Comparison of ENCODE assay signal across 31 mouse cellular contexts in genomic region chr14:99509696-99510536, GRCm38 (mm10).
DNase-seq lines count a peak whose midpoint lies in the region; ATAC-seq and TF ChIP-seq lines count a peak whose summit lies in the region.
"Had no signal": no experiment of that assay in that cellular context is flagged by ENCODE, and none has a peak within 500 bp of the region (broad histone marks: within the 10 kb centered on the region; RNA-seq: fewer than 3 reads in every experiment).

No protein-coding gene starts in this region.

- no peak for TF ChIP-seq CTCF in E14TG2a.4 (conservative IDR thresholded peaks at IDR 0.05; ENCODE audit: low read length)

- WGBS in hindbrain, embryonic 10.5 days = 47% methylated on average over 3 of the region's 3 CpGs
- 39% methylated on average over 3 of the region's 3 CpGs for WGBS in hindbrain, embryonic 11.5 days
- WGBS in stomach, embryonic 16.5 days = 39% methylated on average over 3 of the region's 3 CpGs
- 58% methylated on average over 3 of the region's 3 CpGs for WGBS in midbrain, embryonic 14.5 days

- DNase-seq in hindbrain, embryonic 10.5 days (ENCODE audit: low spot score) = peak; percentile 4
- no peak for DNase-seq in hindbrain, embryonic 11.5 days (ENCODE audit: low spot score)
- DNase-seq in ES-CJ7 (ENCODE audit: low read depth, low spot score) = peak; percentile 91
- DNase-seq in midbrain, embryonic 14.5 days = no peak
- no peak for DNase-seq in spleen, adult 18-20 months
- DNase-seq: adrenal gland, adult 8-10 months; cerebellum, adult 8-10 months; cerebellum, postnatal 25 days; forebrain, postnatal 0 days; heart, postnatal 10 days; kidney, adult 2 months; layer of hippocampus, adult 9-11 months; liver, embryonic 13.5 days; right cerebral cortex, postnatal 25 days; thymus, adult 2 months; thymus, postnatal 4 days had no signal

- H3K4me3 ChIP-seq in hindbrain, embryonic 10.5 days = no peak overlapping the region
- no peak overlapping the region for H3K4me3 ChIP-seq in hindbrain, embryonic 11.5 days (ENCODE audit: low read depth, low read length)
- H3K4me3 ChIP-seq in E14TG2a.4 (replicated peaks; ENCODE audit: low read length) = peak overlapping the region; percentile 35
- H3K4me3 ChIP-seq in stomach, embryonic 16.5 days (replicated peaks; ENCODE audit: low read length) = no peak overlapping the region
- no peak overlapping the region for H3K4me3 ChIP-seq in midbrain, embryonic 14.5 days (replicated peaks; ENCODE audit: low read depth, low read length)
- H3K4me3 ChIP-seq: embryonic facial prominence, embryonic 13.5 days; erythroblast, embryonic 14.5 days; forebrain, embryonic 12.5 days; heart, embryonic 13.5 days; hindbrain, embryonic 12.5 days; intestine, embryonic 15.5 days; limb, embryonic 10.5 days; limb, embryonic 15.5 days; liver, embryonic 13.5 days; lung, embryonic 15.5 days; midbrain, embryonic 13.5 days; neural tube, embryonic 15.5 days had no signal

- no peaks in the 10 kb centered on the region for H3K9me3 ChIP-seq in hindbrain, embryonic 10.5 days
- no peaks in the 10 kb centered on the region for H3K9me3 ChIP-seq in hindbrain, embryonic 11.5 days (ENCODE audit: control insufficient read depth, low read length)
- H3K9me3 ChIP-seq in E14TG2a.4 (ENCODE audit: low read length) = peaks cover 26% of the 10 kb centered on the region
- H3K9me3 ChIP-seq in stomach, embryonic 16.5 days (replicated peaks; ENCODE audit: control insufficient read depth, low read length) = no peaks in the 10 kb centered on the region; the same call in 1 of the 2 replicates
- no peaks in the 10 kb centered on the region for H3K9me3 ChIP-seq in midbrain, embryonic 14.5 days (ENCODE audit: control insufficient read depth, low read length)
- H3K9me3 ChIP-seq: embryonic facial prominence, embryonic 13.5 days; forebrain, embryonic 12.5 days; heart, embryonic 13.5 days; hindbrain, embryonic 12.5 days; intestine, embryonic 15.5 days; limb, embryonic 10.5 days; limb, embryonic 15.5 days; liver, embryonic 13.5 days; lung, embryonic 15.5 days; midbrain, embryonic 13.5 days; neural tube, embryonic 15.5 days had no signal

- no peaks in the 10 kb centered on the region for H3K27me3 ChIP-seq in hindbrain, embryonic 10.5 days (ENCODE audit: insufficient read depth, poor library complexity, severe bottlenecking)
- no peaks in the 10 kb centered on the region for H3K27me3 ChIP-seq in hindbrain, embryonic 11.5 days (ENCODE audit: control insufficient read depth, insufficient read depth, low read length)
- H3K27me3 ChIP-seq in E14TG2a.4 (ENCODE audit: insufficient read depth, low read length) = no peaks in the 10 kb centered on the region
- no peaks in the 10 kb centered on the region for H3K27me3 ChIP-seq in stomach, embryonic 16.5 days (ENCODE audit: control insufficient read depth, insufficient read depth, low read length)
- H3K27me3 ChIP-seq in midbrain, embryonic 14.5 days (ENCODE audit: control insufficient read depth, insufficient read depth, low read length) = no peaks in the 10 kb centered on the region
- H3K27me3 ChIP-seq: embryonic facial prominence, embryonic 13.5 days; forebrain, embryonic 12.5 days; heart, embryonic 13.5 days; hindbrain, embryonic 12.5 days; intestine, embryonic 15.5 days; limb, embryonic 15.5 days; liver, embryonic 13.5 days; lung, embryonic 15.5 days; midbrain, embryonic 13.5 days; neural tube, embryonic 15.5 days had no signal

- no peak overlapping the region for H3K9ac ChIP-seq in hindbrain, embryonic 11.5 days (ENCODE audit: low read depth, low read length)
- H3K9ac ChIP-seq in stomach, embryonic 16.5 days (ENCODE audit: low read length) = no peak overlapping the region
- no peak overlapping the region for H3K9ac ChIP-seq in midbrain, embryonic 14.5 days (replicated peaks; ENCODE audit: low read length)
- H3K9ac ChIP-seq: embryonic facial prominence, embryonic 13.5 days; forebrain, embryonic 12.5 days; forebrain, postnatal 0 days; heart, embryonic 13.5 days; hindbrain, embryonic 12.5 days; intestine, embryonic 15.5 days; limb, embryonic 15.5 days; liver, embryonic 13.5 days; lung, embryonic 15.5 days; midbrain, embryonic 13.5 days; neural tube, embryonic 15.5 days had no signal

- H3K4me1 ChIP-seq in hindbrain, embryonic 10.5 days (replicated peaks) = 0 out of 2 replicates have a peak, but pooled peaks cover 4% of the 10 kb centered on the region
- no peaks in the 10 kb centered on the region for H3K4me1 ChIP-seq in hindbrain, embryonic 11.5 days (replicated peaks; ENCODE audit: control insufficient read depth, insufficient read depth, low read length)
- peaks cover 29% of the 10 kb centered on the region for H3K4me1 ChIP-seq in E14TG2a.4 (replicated peaks; ENCODE audit: low read depth, low read length)
- 0 out of 2 replicates have a peak, but pooled peaks cover 5% of the 10 kb centered on the region for H3K4me1 ChIP-seq in stomach, embryonic 16.5 days (ENCODE audit: control insufficient read depth, insufficient read depth, low read length)
- no peaks in the 10 kb centered on the region for H3K4me1 ChIP-seq in midbrain, embryonic 14.5 days (ENCODE audit: control insufficient read depth, insufficient read depth, low read length)
- H3K4me1 ChIP-seq: embryonic facial prominence, embryonic 13.5 days; forebrain, embryonic 12.5 days; heart, embryonic 13.5 days; hindbrain, embryonic 12.5 days; intestine, embryonic 15.5 days; limb, embryonic 10.5 days; liver, embryonic 13.5 days; lung, embryonic 15.5 days; midbrain, embryonic 13.5 days; neural tube, embryonic 15.5 days had no signal

- H3K4me2 ChIP-seq in hindbrain, embryonic 11.5 days (replicated peaks; ENCODE audit: low read depth, low read length) = no peak overlapping the region
- no peak overlapping the region for H3K4me2 ChIP-seq in stomach, embryonic 16.5 days (ENCODE audit: low read depth, low read length)
- no peak overlapping the region for H3K4me2 ChIP-seq in midbrain, embryonic 14.5 days (ENCODE audit: low read length)
- H3K4me2 ChIP-seq: embryonic facial prominence, embryonic 13.5 days; forebrain, embryonic 12.5 days; heart, embryonic 13.5 days; hindbrain, embryonic 12.5 days; intestine, embryonic 15.5 days; limb, embryonic 15.5 days; liver, embryonic 13.5 days; lung, embryonic 15.5 days; midbrain, embryonic 13.5 days; neural tube, embryonic 15.5 days had no signal

- no peak for ATAC-seq in hindbrain, embryonic 11.5 days (ENCODE audit: low FRiP score)
- ATAC-seq in stomach, embryonic 16.5 days (ENCODE audit: insufficient read depth, low FRiP score) = no peak
- ATAC-seq in midbrain, embryonic 14.5 days (ENCODE audit: low FRiP score, low TSS enrichment) = no peak
- ATAC-seq: forebrain, postnatal 0 days; hindbrain, postnatal 0 days; intestine, embryonic 15.5 days; midbrain, embryonic 13.5 days had no signal

- H3K36me3 ChIP-seq in hindbrain, embryonic 10.5 days = no peaks in the 10 kb centered on the region
- no peaks in the 10 kb centered on the region for H3K36me3 ChIP-seq in hindbrain, embryonic 11.5 days (ENCODE audit: control insufficient read depth, insufficient read depth, low read length)
- H3K36me3 ChIP-seq in E14TG2a.4 (ENCODE audit: insufficient read depth, low read length) = peaks cover 16% of the 10 kb centered on the region
- no peaks in the 10 kb centered on the region for H3K36me3 ChIP-seq in stomach, embryonic 16.5 days (ENCODE audit: control insufficient read depth, insufficient read depth, low read length)
- no peaks in the 10 kb centered on the region for H3K36me3 ChIP-seq in midbrain, embryonic 14.5 days (ENCODE audit: control insufficient read depth, insufficient read depth, low read length)
- H3K36me3 ChIP-seq: embryonic facial prominence, embryonic 13.5 days; forebrain, embryonic 12.5 days; heart, embryonic 13.5 days; hindbrain, embryonic 12.5 days; intestine, embryonic 15.5 days; limb, embryonic 10.5 days; limb, embryonic 15.5 days; liver, embryonic 13.5 days; lung, embryonic 15.5 days; midbrain, embryonic 13.5 days; neural tube, embryonic 15.5 days had no signal

- H3K27ac ChIP-seq in hindbrain, embryonic 10.5 days = 0 out of 2 replicates have a peak overlapping the region, but pooled peaks have one; percentile 12
- no peak overlapping the region for H3K27ac ChIP-seq in hindbrain, embryonic 11.5 days (ENCODE audit: low read depth, low read length)
- H3K27ac ChIP-seq in stomach, embryonic 16.5 days (ENCODE audit: low read length) = peak overlapping the region; percentile 21; the same call in 1 of the 2 replicates
- H3K27ac ChIP-seq in midbrain, embryonic 14.5 days (replicated peaks; ENCODE audit: low read depth, low read length) = no peak overlapping the region
- H3K27ac ChIP-seq: embryonic facial prominence, embryonic 13.5 days; forebrain, embryonic 12.5 days; heart, embryonic 13.5 days; hindbrain, embryonic 12.5 days; hindbrain, postnatal 0 days; intestine, embryonic 15.5 days; limb, embryonic 10.5 days; limb, embryonic 15.5 days; liver, embryonic 13.5 days; lung, embryonic 15.5 days; macrophage; midbrain, embryonic 13.5 days; neural tube, embryonic 15.5 days had no signal

Comparison
In these comparisons a context has a peak if more than half of its experiments do, and no peak if none do; other contexts are left out.
1. DNase-seq: peak in hindbrain, embryonic 10.5 days (single experiment) and ES-CJ7 (single experiment); none in hindbrain, embryonic 11.5 days (single experiment), midbrain, embryonic 14.5 days (single experiment) and spleen, adult 18-20 months (0 of 2).
2. H3K27ac ChIP-seq: peak in hindbrain, embryonic 10.5 days (single experiment) and stomach, embryonic 16.5 days (single experiment); none in hindbrain, embryonic 11.5 days (single experiment) and midbrain, embryonic 14.5 days (single experiment).